Mouse (Mus musculus) heart, embryonic 12.5 days (tissue): ENCODE data around the gene Cdk14. TPM values are rescaled to one million over a fixed set of nuclear protein-coding genes. Genes with fewer than 3 reads are reported as not detected.
"Not testable (repeated sequence)": the region's sequence is repeated elsewhere in the genome, so short reads cannot be mapped to it uniquely, and the experiment has no call there.

Experiments
- ATAC-seq: fragments of 200-750 bp; cut with Nextera tagmentation; 2 replicates; pipeline ENCODE4 v1.8.0; 2017; ENCODE audit warnings: moderate TSS enrichment, moderate library complexity; ENCODE audit not compliant: insufficient number of reproducible peaks, low FRiP score
- H3K27ac ChIP-seq: fragments of 300-500 bp; sonication (generic); 2 replicates; pipeline ENCODE4 v1.5.1; 2016; ENCODE audit warnings: mild to moderate bottlenecking, moderate library complexity; ENCODE audit not compliant: poor library complexity, severe bottlenecking
- H3K27me3 ChIP-seq: fragments of 300-500 bp; sonication (generic); replicated peaks from 2 replicates; pipeline ENCODE4 v1.6.1; 2016; ENCODE audit warnings: mild to moderate bottlenecking, moderate library complexity
- H3K36me3 ChIP-seq: fragments of 300-500 bp; sonication (generic); 2 replicates; pipeline ENCODE4 v1.6.1; 2016; ENCODE audit warnings: mild to moderate bottlenecking, moderate library complexity
- H3K4me1 ChIP-seq: fragments of 300-500 bp; sonication (generic); replicated peaks from 2 replicates; pipeline ENCODE4 v1.6.1; 2016; ENCODE audit warnings: mild to moderate bottlenecking
- H3K4me2 ChIP-seq: fragments of 300-500 bp; sonication (generic); 2 replicates; pipeline ENCODE4 v1.6.1; 2016; ENCODE audit warnings: mild to moderate bottlenecking, moderate library complexity
- H3K4me3 ChIP-seq: fragments of 300-500 bp; sonication (generic); 2 replicates; pipeline ENCODE4 v1.5.1; 2016; ENCODE audit warnings: mild to moderate bottlenecking
- H3K9ac ChIP-seq: fragments of 300-500 bp; sonication (generic); 2 replicates; pipeline ENCODE4 v1.6.1; 2016; ENCODE audit warnings: mild to moderate bottlenecking, moderate library complexity
- H3K9me3 ChIP-seq: fragments of 300-500 bp; sonication (generic); replicated peaks from 2 replicates; pipeline ENCODE4 v1.6.1; 2016; ENCODE audit warnings: mild to moderate bottlenecking, moderate library complexity
- WGBS: fragments of 180-500 bp; shearing (Covaris S2); methylation state at CpG from one replicate; pipeline ENCODE4 v1.1.7; 2016; 5-methylcytosine and 5-hydroxymethylcytosine counted together
- polyA plus RNA-seq: library from polyadenylated mRNA; unstranded; fragments of >200 nt; fragmentation: Nextera tagmentation; extraction: Ambion mirVana; gene quantifications from 2 replicates; pipeline ENCODE4 v1.2.1, GENCODE M21; 2016

Cdk14 gene
- polyA plus RNA-seq, 1 experiment from 2014 or later: 20.4 TPM

DNA sequence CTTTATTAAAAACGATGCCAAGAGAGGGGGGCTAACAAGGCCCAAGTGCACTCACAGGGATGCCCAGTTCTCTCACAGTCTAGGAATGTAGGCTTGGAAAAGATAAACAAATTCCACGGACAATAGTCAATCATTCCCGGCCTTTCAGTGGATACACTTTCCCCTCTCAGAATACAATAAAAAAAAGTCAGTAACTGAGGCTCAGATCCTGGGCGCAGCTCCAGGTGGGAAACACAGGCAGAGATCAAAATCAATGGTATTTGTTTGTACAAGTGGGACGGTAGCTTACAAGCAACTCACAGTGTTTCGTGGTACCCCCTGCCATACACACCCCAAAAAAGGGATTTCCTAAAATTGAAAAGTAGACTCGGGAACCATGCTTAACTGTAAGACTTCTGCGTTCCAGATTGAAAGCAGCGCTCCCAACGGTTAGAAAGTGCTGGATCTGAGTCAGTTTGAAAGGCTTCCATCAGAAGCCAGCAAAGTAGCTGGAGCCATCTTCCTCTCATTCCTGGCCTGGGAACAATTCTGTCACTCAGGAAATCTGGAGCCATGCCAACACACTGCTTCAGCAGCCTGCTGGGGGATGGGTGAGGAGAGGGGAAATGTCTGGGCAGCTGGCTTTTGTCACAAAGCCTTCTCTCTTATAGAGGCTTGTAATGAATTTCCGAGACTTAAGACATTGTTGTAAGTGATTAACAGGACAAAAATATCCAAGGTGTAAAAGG is 77.5 kb downstream of the Cdk14 start:
- no peaks in the 10 kb centered on the region for H3K36me3 ChIP-seq
- peak overlapping the region; percentile 53 for H3K4me2 ChIP-seq
- H3K27me3 ChIP-seq: no peaks in the 10 kb centered on the region
- peak; percentile 91 for ATAC-seq
- peak overlapping the region; percentile 83 for H3K27ac ChIP-seq
- WGBS: 22% methylated on average over 11 of the region's 11 CpGs
- H3K9me3 ChIP-seq: no peaks in the 10 kb centered on the region
- peaks cover 37% of the 10 kb centered on the region for H3K4me1 ChIP-seq
- H3K4me3 ChIP-seq: no peak overlapping the region
- no peak overlapping the region for H3K9ac ChIP-seq

DNA sequence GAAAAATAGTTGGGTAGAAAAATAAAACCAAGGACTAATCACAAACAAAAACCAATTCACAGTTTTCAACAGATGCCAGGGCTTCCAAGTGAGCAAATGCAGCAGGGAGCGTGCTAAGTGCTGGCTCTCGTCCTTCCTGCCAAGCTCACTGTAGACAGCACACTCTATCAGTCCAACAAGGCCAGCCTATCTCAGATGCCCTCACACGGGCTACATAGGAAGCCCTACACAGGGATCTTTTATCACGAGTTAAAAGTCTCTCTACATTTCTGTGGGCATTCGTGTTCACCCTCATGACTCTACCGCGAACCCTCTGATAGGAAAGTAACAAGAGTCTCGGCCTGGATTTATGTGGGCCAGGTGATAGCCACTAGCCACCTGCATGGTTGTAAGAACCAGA is 78.5 kb downstream of the Cdk14 start:
- peaks cover 37% of the 10 kb centered on the region for H3K4me1 ChIP-seq
- H3K27ac ChIP-seq: peak overlapping the region; percentile 83
- H3K4me3 ChIP-seq: no peak overlapping the region
- 16% methylated on average over 8 of the region's 8 CpGs for WGBS
- peak overlapping the region; percentile 53 for H3K4me2 ChIP-seq
- H3K27me3 ChIP-seq: no peaks in the 10 kb centered on the region
- no peaks in the 10 kb centered on the region for H3K9me3 ChIP-seq
- no peak overlapping the region for H3K9ac ChIP-seq
- no peaks in the 10 kb centered on the region for H3K36me3 ChIP-seq
- ATAC-seq: peak; percentile 70

DNA sequence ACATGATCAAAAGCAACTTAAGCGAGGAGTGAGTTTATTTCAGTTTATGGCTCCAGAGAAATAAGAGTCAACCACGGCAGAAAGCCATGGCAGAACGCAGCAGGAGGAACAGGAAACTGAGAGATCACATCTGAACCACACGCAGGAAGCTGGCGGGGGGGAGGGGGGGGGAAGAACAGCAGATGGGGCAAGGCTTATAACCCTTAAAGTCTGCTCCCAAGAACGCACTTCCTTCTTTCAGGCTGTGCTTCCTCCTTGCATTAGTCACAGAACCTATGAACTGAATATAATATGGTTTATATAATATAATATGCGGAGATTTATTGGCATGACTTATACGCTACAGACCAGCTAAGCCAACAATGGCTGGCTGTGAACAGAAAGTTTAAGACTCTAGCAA is 86.2 kb downstream of the Cdk14 start:
- Histone ChIP-seq H3K27me3 (no peaks in the 10 kb centered on the region), H3K27ac (no peak overlapping the region), H3K4me1 (no peaks in the 10 kb centered on the region), H3K4me2 (no peak overlapping the region), H3K9me3 (no peaks in the 10 kb centered on the region), H3K36me3 (no peaks in the 10 kb centered on the region), H3K9ac (no peak overlapping the region), H3K4me3 (no peak overlapping the region)
- 81% methylated on average over 8 of the region's 8 CpGs for WGBS
- no peak for ATAC-seq

DNA sequence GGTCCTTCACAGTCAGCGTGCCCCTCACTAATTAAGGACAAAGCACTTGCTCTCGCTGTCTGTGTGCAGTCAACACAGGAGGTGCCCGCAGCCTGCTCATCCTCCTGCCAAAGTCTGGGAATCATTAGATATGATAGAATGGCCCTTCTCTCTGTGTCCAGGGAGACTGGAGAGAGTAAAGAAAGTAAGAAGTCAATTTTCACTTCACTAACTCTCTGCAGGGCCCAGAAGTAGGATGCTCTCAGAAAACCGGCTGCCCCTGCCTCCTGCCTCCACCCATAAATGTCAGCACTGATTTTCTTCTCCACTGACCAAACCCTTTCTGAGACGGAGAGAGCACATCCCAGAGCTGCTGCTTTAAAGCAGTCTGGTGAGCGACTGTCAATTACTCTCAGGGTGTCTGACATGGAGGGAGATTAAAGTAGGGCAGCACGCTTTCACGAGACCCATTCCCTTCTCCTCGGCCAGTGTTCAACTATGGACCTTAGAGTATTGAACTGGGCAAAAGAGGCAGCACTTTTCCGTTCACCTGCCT is 89.1 kb downstream of the Cdk14 start:
- Histone ChIP-seq H3K4me1 (no peaks in the 10 kb centered on the region), H3K9me3 (no peaks in the 10 kb centered on the region), H3K27me3 (no peaks in the 10 kb centered on the region), H3K4me3 (no peak overlapping the region), H3K9ac (no peak overlapping the region), H3K27ac (no peak overlapping the region), H3K36me3 (no peaks in the 10 kb centered on the region), H3K4me2 (no peak overlapping the region)
- no peak for ATAC-seq
- WGBS: 52% methylated on average over 10 of the region's 10 CpGs

DNA sequence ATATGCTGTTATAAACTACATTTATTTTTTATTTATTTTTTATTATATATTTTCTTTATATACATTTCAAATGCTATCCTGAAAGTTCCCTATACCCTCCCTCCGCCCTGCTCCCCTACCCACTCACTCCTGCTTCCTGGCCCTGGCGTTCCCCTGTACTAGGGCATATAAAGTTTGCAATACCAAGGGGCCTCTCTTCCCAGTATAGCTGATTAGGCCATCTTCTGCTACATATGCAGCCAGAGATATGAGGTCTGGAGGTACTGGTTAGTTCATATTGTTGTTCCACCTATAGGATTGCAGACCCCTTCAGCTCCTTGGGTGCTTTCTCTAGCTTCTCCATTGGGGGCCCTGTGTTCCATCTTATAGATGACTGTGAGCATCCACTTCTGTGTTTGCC is 91.1 kb downstream of the Cdk14 start:
- WGBS: 94% methylated on average over 2 of the region's 2 CpGs
- ATAC-seq, H3K27me3 ChIP-seq, H3K9ac ChIP-seq, H3K27ac ChIP-seq, H3K4me1 ChIP-seq, H3K9me3 ChIP-seq, H3K4me2 ChIP-seq, H3K36me3 ChIP-seq, H3K4me3 ChIP-seq: not testable (repeated sequence)

DNA sequence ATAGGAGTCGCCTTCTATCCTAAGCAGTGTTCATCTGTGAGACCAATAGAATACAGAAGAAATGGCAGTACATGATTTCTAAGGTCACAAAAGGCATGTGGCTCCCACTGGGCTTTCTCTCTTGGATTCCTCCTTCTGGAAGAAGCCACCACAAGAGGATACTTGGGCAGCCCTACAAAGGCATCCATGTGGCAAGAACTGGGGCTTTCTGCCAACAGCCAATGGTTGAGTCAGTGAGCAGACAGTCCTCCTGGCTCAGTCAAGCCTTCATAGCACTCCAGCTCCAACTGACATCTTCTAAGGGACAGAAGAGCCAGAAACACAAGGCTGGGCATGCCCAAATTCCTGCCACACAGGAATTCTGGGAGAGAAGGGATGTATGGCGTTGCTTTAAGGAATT is 93.4 kb downstream of the Cdk14 start:
- peaks cover 7% of the 10 kb centered on the region; the same call in 1 of the 2 replicates for H3K36me3 ChIP-seq
- no peak for ATAC-seq

DNA sequence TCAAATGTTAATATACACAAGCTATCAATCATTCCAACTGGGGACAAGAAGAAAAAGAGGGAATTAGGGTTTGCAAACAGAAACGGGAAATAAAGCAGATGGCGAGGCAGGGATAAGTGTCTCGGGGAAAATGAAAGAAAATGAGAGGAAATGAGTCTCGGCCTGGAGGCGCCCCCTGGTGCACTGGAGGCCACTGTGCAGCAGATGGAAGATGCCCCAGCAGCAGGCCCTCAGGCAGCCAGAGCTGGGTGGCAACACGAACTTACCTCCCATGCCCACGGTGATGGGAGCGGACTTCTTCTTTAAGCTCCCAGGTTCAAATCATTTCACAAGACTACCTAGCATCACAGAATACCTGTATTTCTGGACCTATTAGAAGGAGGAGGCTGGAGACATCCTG is 97.4 kb downstream of the Cdk14 start:
- H3K4me3 ChIP-seq: no peak overlapping the region
- H3K4me1 ChIP-seq: peaks cover 9% of the 10 kb centered on the region
- no peaks in the 10 kb centered on the region; the same call in 1 of the 2 replicates for H3K9me3 ChIP-seq
- no peak overlapping the region for H3K9ac ChIP-seq
- no peaks in the 10 kb centered on the region for H3K27me3 ChIP-seq
- H3K36me3 ChIP-seq: peaks cover 7% of the 10 kb centered on the region; the same call in 1 of the 2 replicates
- H3K27ac ChIP-seq: no peak overlapping the region
- WGBS: 85% methylated on average over 8 of the region's 8 CpGs
- ATAC-seq: no peak
- no peak overlapping the region for H3K4me2 ChIP-seq

More for the DNA sequence above, 93.4 kb downstream of the Cdk14 start:
- no peaks in the 10 kb centered on the region; the same call in 1 of the 2 replicates for H3K9me3 ChIP-seq
- 93% methylated on average over 2 of the region's 2 CpGs for WGBS
- no peak overlapping the region for H3K4me3 ChIP-seq
- no peaks in the 10 kb centered on the region for H3K4me1 ChIP-seq
- no peak overlapping the region for H3K9ac ChIP-seq
- H3K4me2 ChIP-seq: no peak overlapping the region
- H3K27ac ChIP-seq: no peak overlapping the region
- no peaks in the 10 kb centered on the region for H3K27me3 ChIP-seq

DNA sequence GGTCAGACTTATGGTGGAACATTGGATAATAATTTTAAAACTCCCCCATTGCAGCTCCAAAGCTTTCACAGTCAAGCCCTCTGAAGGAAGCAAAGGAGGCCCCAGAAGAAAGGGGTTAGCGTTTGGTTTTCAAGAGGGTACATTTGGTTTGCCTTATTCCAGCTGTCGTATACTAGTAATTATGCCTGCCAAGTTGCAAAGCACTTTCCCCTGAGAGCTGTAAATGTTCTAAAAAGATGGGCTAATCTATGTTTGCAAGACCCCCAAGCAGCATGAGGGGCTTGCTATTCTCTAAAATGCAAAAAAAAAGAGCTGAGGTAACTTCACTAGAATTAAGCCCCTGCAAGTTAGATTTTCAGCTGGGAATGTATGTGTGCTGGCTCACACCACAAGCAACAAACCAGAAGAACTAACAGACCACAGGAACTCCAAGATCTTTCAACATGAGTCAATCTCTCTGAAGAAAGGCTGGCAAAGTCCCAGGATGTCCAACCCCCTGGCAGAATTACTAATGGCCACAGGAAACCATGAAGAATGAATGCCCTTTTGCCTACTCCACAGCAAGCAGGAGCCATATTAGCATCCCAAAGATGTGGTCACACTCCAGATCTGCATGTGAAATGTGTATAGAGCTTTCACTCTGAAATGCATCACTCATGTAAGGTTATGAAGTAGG is 99.5 kb downstream of the Cdk14 start:
- Histone ChIP-seq H3K36me3 (peaks cover 7% of the 10 kb centered on the region; the same call in 1 of the 2 replicates), H3K9ac (no peak overlapping the region), H3K27me3 (no peaks in the 10 kb centered on the region), H3K4me2 (no peak overlapping the region), H3K9me3 (no peaks in the 10 kb centered on the region; the same call in 1 of the 2 replicates), H3K27ac (no peak overlapping the region), H3K4me1 (peaks cover 9% of the 10 kb centered on the region), H3K4me3 (no peak overlapping the region)
- WGBS: 71% methylated on average over 2 of the region's 2 CpGs
- no peak for ATAC-seq

DNA sequence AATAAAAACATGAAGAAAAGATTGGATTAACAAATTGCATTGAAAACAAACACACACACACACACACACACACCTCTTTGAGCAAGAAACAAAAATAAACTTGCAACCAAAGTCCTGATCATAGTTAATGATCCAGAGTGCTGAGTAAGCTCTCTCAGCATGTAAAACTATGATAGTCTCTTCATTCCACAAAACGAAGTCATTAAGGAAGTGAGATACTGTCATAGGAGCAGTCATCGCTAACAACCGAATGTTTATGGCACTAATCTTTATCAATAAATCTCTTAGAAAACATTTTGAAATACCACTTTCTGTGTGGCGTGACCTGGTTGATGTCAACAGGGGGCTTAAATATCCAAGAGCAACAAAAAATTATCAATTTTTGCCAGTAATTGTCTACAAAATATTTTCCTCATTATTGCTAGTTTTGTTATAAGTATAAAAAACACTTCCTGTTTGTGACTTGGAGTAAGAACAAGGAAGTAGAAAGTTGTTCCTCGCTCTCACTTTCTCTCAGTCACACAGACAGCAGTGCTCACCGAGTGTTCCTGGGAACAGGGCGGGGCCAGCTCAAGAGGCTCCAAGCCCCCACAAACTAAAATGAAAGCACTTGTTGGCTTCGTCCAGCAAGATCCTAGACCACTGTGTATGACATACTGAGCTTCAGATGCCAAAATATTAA is 100.1 kb downstream of the Cdk14 start:
- Histone ChIP-seq H3K9ac (no peak overlapping the region), H3K4me1 (peaks cover 9% of the 10 kb centered on the region), H3K36me3 (peaks cover 7% of the 10 kb centered on the region; the same call in 1 of the 2 replicates), H3K27me3 (no peaks in the 10 kb centered on the region), H3K27ac (no peak overlapping the region), H3K9me3 (no peaks in the 10 kb centered on the region; the same call in 1 of the 2 replicates), H3K4me3 (no peak overlapping the region), H3K4me2 (no peak overlapping the region)
- no peak for ATAC-seq
- WGBS: 57% methylated on average over 8 of the region's 8 CpGs

DNA sequence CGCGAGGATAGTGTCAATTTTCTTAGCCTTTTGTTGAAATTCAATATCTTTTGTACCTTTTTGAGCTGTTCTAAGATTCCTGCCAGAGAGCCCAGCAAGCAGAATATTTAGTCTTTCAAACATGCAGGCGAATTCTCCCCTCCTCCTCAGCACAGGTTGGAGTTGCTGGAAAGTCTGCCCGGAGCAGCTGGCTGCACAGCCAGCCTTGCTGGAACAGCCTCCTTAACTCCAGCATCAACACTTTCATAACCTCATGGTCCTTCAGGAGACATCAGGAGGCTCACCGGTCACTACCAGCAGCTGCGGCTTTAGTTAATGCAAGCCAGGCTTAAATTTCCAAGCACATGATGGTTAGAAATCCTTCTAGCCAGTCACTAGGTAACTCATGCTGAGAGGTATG is 105.8 kb downstream of the Cdk14 start:
- no peak overlapping the region for H3K27ac ChIP-seq
- H3K9ac ChIP-seq: no peak overlapping the region
- no peaks in the 10 kb centered on the region for H3K27me3 ChIP-seq
- 78% methylated on average over 6 of the region's 6 CpGs for WGBS
- no peak for ATAC-seq
- H3K4me3 ChIP-seq: no peak overlapping the region
- H3K36me3 ChIP-seq: no peaks in the 10 kb centered on the region
- no peak overlapping the region for H3K4me2 ChIP-seq
- no peaks in the 10 kb centered on the region for H3K9me3 ChIP-seq
- peaks cover 13% of the 10 kb centered on the region for H3K4me1 ChIP-seq

DNA sequence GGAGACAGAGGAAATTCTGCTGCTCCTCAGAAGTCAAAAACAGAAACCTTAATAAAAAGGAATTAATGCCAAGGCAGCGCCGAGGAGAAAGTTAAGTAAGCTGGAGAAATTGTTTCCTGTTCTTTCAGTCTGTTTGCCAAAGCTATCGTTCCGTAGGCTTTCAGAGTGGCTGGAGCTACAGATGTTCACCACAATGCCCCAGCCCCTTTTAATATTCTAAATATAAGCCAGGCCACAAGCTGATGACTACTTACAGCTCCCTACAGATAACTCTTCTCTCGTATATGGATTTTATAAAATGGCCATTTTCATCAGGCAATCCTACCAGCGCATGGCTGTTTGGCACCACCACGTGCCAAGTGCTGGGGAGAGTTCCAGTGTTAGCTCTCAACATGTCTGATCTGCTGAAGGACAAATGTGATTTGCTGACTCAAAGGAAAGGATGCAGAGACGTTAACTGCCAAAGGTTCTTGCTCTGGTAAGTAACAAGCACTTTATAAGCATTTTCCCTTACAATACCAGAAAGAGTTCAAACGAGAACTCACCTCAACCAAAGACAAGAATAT is 106.8 kb downstream of the Cdk14 start:
- Histone ChIP-seq H3K9me3 (no peaks in the 10 kb centered on the region), H3K4me3 (no peak overlapping the region), H3K27ac (no peak overlapping the region), H3K9ac (no peak overlapping the region), H3K4me2 (no peak overlapping the region), H3K27me3 (no peaks in the 10 kb centered on the region), H3K36me3 (no peaks in the 10 kb centered on the region), H3K4me1 (peaks cover 13% of the 10 kb centered on the region)
- no peak for ATAC-seq
- WGBS: 53% methylated on average over 9 of the region's 9 CpGs
